Mouse (Mus musculus): Measurements from ENCODE around the gene Cxcr4. TPM values are rescaled to one million over a fixed set of nuclear protein-coding genes. Genes with fewer than 3 reads are reported as not detected.
"Not testable (repeated sequence)": the region's sequence is repeated elsewhere in the genome, so short reads cannot be mapped to it uniquely, and the experiment has no call there.

Gene Cxcr4
- total and polyA plus RNA-seq, 3 experiments, result 80.3 to 169 (median 102) TPM

DNA sequence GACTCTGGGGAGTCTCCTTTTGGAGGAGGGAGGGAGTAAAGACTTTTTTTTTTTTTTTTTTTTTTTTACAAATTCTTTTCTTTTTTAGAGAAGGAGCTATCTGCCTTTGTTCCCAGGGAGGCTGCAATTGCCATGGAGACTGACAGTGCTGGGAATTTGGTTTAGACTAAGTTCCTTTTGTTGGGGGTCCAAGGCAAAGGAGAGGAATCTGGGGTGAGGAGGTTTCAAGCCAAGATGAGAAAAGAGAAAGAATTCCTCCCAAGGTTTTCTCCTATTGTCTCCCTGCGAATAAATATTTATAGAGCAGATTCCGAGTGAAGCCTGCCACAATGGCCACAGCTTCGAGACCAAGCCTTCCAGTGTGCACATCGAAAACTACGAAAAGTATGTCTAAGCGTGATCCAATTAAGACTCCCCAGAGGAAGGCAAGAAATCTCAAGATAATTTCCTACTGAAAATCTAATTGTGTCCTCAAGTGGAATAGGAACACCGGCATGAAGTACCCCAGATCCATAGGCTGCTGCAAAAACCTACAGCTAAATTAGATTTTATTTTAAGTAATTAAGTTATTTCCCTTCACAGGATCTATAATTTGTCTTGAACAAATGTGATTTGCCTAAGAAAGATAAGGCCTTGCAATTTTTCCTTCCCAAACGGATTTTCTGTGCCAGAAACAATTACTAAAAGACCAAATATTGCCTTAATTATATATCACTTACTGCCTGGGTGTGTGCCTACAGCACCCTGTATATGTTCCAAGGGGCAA lies 5.7 kb downstream of the Cxcr4 start:
- DNase-seq (ENCODE audit: extremely low read depth), result no peak
- TF ChIP-seq ZNF384 (IDR thresholded peaks at IDR 0.05; ENCODE audit: low read depth, low read length), result 0 out of 2 replicates have a peak, but pooled peaks have one; percentile 15
- no peak for TF ChIP-seq CHD2 (IDR thresholded peaks at IDR 0.05; ENCODE audit: low read length)
- Histone ChIP-seq H3K9me3 (replicated peaks; ENCODE audit: low read length) (peaks cover 4% of the 10 kb centered on the region), H3K27ac (ENCODE audit: insufficient read depth, low read depth) (no peak overlapping the region), H3K4me3 (replicated peaks in 1 of 3; ENCODE audit: low read depth in 2 of 3, low read length in 2 of 3, poor library complexity in 1 of 3) (no peak overlapping the region), H3K36me3 (replicated peaks in 1 of 2; ENCODE audit: control insufficient read depth in 1 of 2, insufficient read depth in 1 of 2, low read length in 1 of 2) (peaks cover 21 to 26% of the 10 kb centered on the region in 2 experiments), H3K79me2 (replicated peaks; ENCODE audit: control insufficient read depth, extremely low read depth, insufficient read depth, poor library complexity, severe bottlenecking) (peaks cover 39% of the 10 kb centered on the region), H3K9ac (ENCODE audit: insufficient read depth, low read depth) (no peak overlapping the region), H3K27me3 (replicated peaks) (no peaks in the 10 kb centered on the region), H3K4me2 (ENCODE audit: insufficient read depth, low read depth, poor library complexity, severe bottlenecking) (no peak overlapping the region), H3K4me1 (ENCODE audit: control insufficient read depth in 1 of 2, insufficient read depth in 2 of 2) (peaks cover 15 to 58% of the 10 kb centered on the region in 2 experiments)
- dilution Hi-C loops (cut with MboI; ENCODE audit: extremely low pct_ligation_motif_present, extremely low pct_unique_long_range_greater_than_20kb, low sequenced_read_pairs), result no loop called here
- in situ Hi-C loops (cut with MboI; ENCODE audit: low pct_ligation_motif_present, low pct_unique_long_range_greater_than_20kb, low sequenced_read_pairs), result loop anchor here (10.0 kb wide), 2 partner anchors 52 to 222 kb away; no protein-coding TSS in a partner anchor

DNA sequence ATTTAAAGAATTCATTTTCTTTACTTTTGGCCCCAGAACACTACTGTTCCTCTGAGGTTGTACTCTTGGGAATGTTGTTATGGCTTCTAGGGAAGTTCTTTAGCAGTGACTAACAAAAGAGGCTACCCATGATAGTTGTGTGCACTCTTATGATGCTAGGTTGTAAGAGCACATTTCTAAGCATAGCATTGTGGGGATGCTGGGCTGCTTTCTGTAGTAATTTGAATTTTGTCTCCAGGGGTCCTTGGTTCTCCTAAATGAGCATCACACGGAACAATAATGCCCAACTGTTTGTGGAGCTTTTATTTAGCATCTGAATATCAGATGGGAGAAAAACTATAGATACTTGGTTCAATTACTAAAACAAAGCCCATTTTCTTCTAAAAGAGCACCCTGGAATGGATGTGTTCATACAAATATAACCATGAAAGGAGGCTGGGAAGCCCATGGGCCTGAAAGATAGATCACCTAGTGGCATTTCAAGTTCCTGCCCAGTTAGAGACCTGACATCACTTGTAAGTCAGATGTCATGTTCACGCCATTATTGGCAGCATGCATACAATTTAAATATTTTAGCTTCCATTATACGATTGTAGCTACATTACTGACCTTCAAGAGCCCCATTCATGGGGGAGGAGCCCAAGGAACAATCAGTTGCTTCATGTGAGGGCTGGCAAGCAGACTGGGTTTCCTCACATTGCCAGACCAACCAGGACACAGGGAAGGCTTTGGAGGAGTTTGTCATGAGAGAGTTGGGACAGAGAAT lies 6.5 kb downstream of the Cxcr4 start:
- no peaks in the 10 kb centered on the region for H3K27me3 ChIP-seq (replicated peaks)
- dilution Hi-C loops (cut with MboI; ENCODE audit: extremely low pct_ligation_motif_present, extremely low pct_unique_long_range_greater_than_20kb, low sequenced_read_pairs), result no loop called here
- H3K79me2 ChIP-seq (replicated peaks; ENCODE audit: control insufficient read depth, extremely low read depth, insufficient read depth, poor library complexity, severe bottlenecking), result peaks cover 31% of the 10 kb centered on the region
- peaks cover 21 to 26% of the 10 kb centered on the region in 2 experiments for H3K36me3 ChIP-seq (replicated peaks in 1 of 2; ENCODE audit: control insufficient read depth in 1 of 2, insufficient read depth in 1 of 2, low read length in 1 of 2)
- H3K4me3 ChIP-seq (replicated peaks in 1 of 3; ENCODE audit: low read depth in 2 of 3, low read length in 2 of 3, poor library complexity in 1 of 3), result no peak overlapping the region
- H3K4me1 ChIP-seq (ENCODE audit: control insufficient read depth in 1 of 2, insufficient read depth in 2 of 2), result peaks cover 15 to 58% of the 10 kb centered on the region in 2 experiments
- no peak for TF ChIP-seq MXI1 (IDR thresholded peaks at IDR 0.05; ENCODE audit: low read depth, low read length)
- no peak for TF ChIP-seq RAD21 (IDR thresholded peaks at IDR 0.05; ENCODE audit: low read depth, low read length)
- no peak for TF ChIP-seq NELFE (IDR thresholded peaks at IDR 0.05; ENCODE audit: low read depth, low read length)
- TF ChIP-seq RCOR1 (conservative IDR thresholded peaks at IDR 0.05; ENCODE audit: low read depth, low read length), result no peak
- TF ChIP-seq USF1 (IDR thresholded peaks at IDR 0.05; ENCODE audit: low read depth, low read length), result no peak
- TF ChIP-seq E2F4 (IDR thresholded peaks at IDR 0.05; ENCODE audit: insufficient replicate concordance, low read depth, low read length), result no peak
- no peak for TF ChIP-seq ETS1 (conservative IDR thresholded peaks at IDR 0.05; ENCODE audit: low read depth, low read length)
- TF ChIP-seq MAZ (IDR thresholded peaks at IDR 0.05; ENCODE audit: low read depth, low read length), result no peak
- TF ChIP-seq ZC3H11A (IDR thresholded peaks at IDR 0.05; ENCODE audit: low read depth, low read length), result no peak
- TF ChIP-seq BHLHE40 (IDR thresholded peaks at IDR 0.05; ENCODE audit: low read depth, low read length), result no peak
- TF ChIP-seq MAFK (IDR thresholded peaks at IDR 0.05; ENCODE audit: insufficient replicate concordance, low read length), result no peak
- TF ChIP-seq ZMIZ1 (IDR thresholded peaks at IDR 0.05; ENCODE audit: low read depth, low read length), result no peak
- no peak for TF ChIP-seq GABPA (IDR thresholded peaks at IDR 0.05; ENCODE audit: insufficient replicate concordance, low read depth, low read length)
- in situ Hi-C loops (cut with MboI; ENCODE audit: low pct_ligation_motif_present, low pct_unique_long_range_greater_than_20kb, low sequenced_read_pairs), result loop anchor here (10.0 kb wide), 2 partner anchors 51 to 221 kb away; no protein-coding TSS in a partner anchor
- no peak overlapping the region for H3K27ac ChIP-seq (ENCODE audit: insufficient read depth, low read depth)
- no peak overlapping the region for H3K9ac ChIP-seq (ENCODE audit: insufficient read depth, low read depth)
- no peak for DNase-seq (ENCODE audit: extremely low read depth)
- H3K4me2 ChIP-seq (ENCODE audit: insufficient read depth, low read depth, poor library complexity, severe bottlenecking), result no peak overlapping the region
- peaks cover 8% of the 10 kb centered on the region for H3K9me3 ChIP-seq (replicated peaks; ENCODE audit: low read length)

DNA sequence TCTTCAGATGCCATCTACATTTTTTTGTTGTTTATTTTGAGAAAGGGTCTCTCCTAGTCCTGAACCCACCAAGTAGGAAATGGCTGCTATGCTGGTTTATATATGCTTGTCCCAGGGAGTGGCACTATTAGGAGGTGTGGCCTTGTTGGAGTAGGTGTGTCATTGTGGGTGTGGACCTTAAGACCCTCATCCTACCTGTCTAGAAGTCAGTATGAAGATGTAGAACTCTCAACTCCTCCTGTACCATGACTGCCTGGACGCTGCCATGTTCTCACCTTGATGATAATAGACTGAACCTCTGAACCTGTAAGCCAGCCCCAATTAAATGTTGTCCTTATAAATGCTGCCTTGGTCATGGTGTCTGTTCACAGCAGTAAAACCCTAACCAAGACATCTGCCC lies 7.4 kb downstream of the Cxcr4 start:
- H3K79me2 ChIP-seq (replicated peaks; ENCODE audit: control insufficient read depth, extremely low read depth, insufficient read depth, poor library complexity, severe bottlenecking), result peaks cover 23% of the 10 kb centered on the region
- H3K4me1 ChIP-seq (ENCODE audit: control insufficient read depth in 1 of 2, insufficient read depth in 2 of 2), result peaks cover 15 to 60% of the 10 kb centered on the region in 2 experiments

More for the DNA sequence above, 7.4 kb downstream of the Cxcr4 start:
- H3K4me2 ChIP-seq (ENCODE audit: insufficient read depth, low read depth, poor library complexity, severe bottlenecking); H3K27ac ChIP-seq (ENCODE audit: insufficient read depth, low read depth); dilution Hi-C loops (cut with MboI; ENCODE audit: extremely low pct_ligation_motif_present, extremely low pct_unique_long_range_greater_than_20kb, low sequenced_read_pairs); H3K9ac ChIP-seq (ENCODE audit: insufficient read depth, low read depth); H3K9me3 ChIP-seq (replicated peaks; ENCODE audit: low read length); DNase-seq (ENCODE audit: extremely low read depth); H3K4me3 ChIP-seq (replicated peaks in 1 of 3; ENCODE audit: low read depth in 2 of 3, low read length in 2 of 3, poor library complexity in 1 of 3); H3K27me3 ChIP-seq (replicated peaks): not testable (repeated sequence)
- in situ Hi-C loops (cut with MboI; ENCODE audit: low pct_ligation_motif_present, low pct_unique_long_range_greater_than_20kb, low sequenced_read_pairs), result loop anchor here (10.0 kb wide), 2 partner anchors 50 to 220 kb away; no protein-coding TSS in a partner anchor
- H3K36me3 ChIP-seq (replicated peaks in 1 of 2; ENCODE audit: control insufficient read depth in 1 of 2, insufficient read depth in 1 of 2, low read length in 1 of 2), result peaks cover 19 to 23% of the 10 kb centered on the region in 2 experiments
